Mouse (Mus musculus): Measurements from ENCODE around the gene Pde8a. TPM values are rescaled to one million over a fixed set of nuclear protein-coding genes. Genes with fewer than 3 reads are reported as not detected.

Pde8a gene
- polyA plus RNA-seq, 1 experiment, result 16.1 TPM

- H3K27ac ChIP-seq (ENCODE audit: insufficient read depth, low read length), result no peak overlapping the region
- TF ChIP-seq POLR2A (IDR thresholded peaks at IDR 0.05; ENCODE audit: extremely low read depth, insufficient read depth, low read length), result no peak
- H3K4me1 ChIP-seq (ENCODE audit: control insufficient read depth, insufficient read depth, low read length), result no peaks in the 10 kb centered on the region
- H3K4me3 ChIP-seq (ENCODE audit: insufficient read depth, low read length), result no peak overlapping the region
Measured at GRCm38 (mm10) chr7:81254579-81254978, 41.2 kb downstream of the Pde8a start.

GRCm38 (mm10) chr7:81255456-81255855 is 42.1 kb downstream of the Pde8a start:
- H3K27ac ChIP-seq (ENCODE audit: insufficient read depth, low read length), result no peak overlapping the region
- TF ChIP-seq POLR2A (IDR thresholded peaks at IDR 0.05; ENCODE audit: extremely low read depth, insufficient read depth, low read length), result no peak
- TF ChIP-seq CTCF (IDR thresholded peaks at IDR 0.05; ENCODE audit: extremely low read depth, insufficient read depth, low read length), result no peak
- no peak overlapping the region for H3K4me3 ChIP-seq (ENCODE audit: insufficient read depth, low read length)
- no peaks in the 10 kb centered on the region for H3K4me1 ChIP-seq (ENCODE audit: control insufficient read depth, insufficient read depth, low read length)

- no peak overlapping the region for H3K27ac ChIP-seq (ENCODE audit: insufficient read depth, low read length)
- no peaks in the 10 kb centered on the region for H3K4me1 ChIP-seq (ENCODE audit: control insufficient read depth, insufficient read depth, low read length)
- TF ChIP-seq POLR2A (IDR thresholded peaks at IDR 0.05; ENCODE audit: extremely low read depth, insufficient read depth, low read length) (no peak), CTCF (IDR thresholded peaks at IDR 0.05; ENCODE audit: extremely low read depth, insufficient read depth, low read length) (no peak)
- no peak overlapping the region for H3K4me3 ChIP-seq (ENCODE audit: insufficient read depth, low read length)
Measured at GRCm38 (mm10) chr7:81256773-81257172, 43.4 kb downstream of the Pde8a start.

- H3K4me1 ChIP-seq (ENCODE audit: control insufficient read depth, insufficient read depth, low read length), result no peaks in the 10 kb centered on the region
- no peak overlapping the region for H3K4me3 ChIP-seq (ENCODE audit: insufficient read depth, low read length)
- H3K27ac ChIP-seq (ENCODE audit: insufficient read depth, low read length), result no peak overlapping the region
- TF ChIP-seq CTCF (IDR thresholded peaks at IDR 0.05; ENCODE audit: extremely low read depth, insufficient read depth, low read length) (no peak), POLR2A (IDR thresholded peaks at IDR 0.05; ENCODE audit: extremely low read depth, insufficient read depth, low read length) (no peak)
Measured at GRCm38 (mm10) chr7:81261548-81261947, 48.2 kb downstream of the Pde8a start.

- TF ChIP-seq POLR2A (IDR thresholded peaks at IDR 0.05; ENCODE audit: extremely low read depth, insufficient read depth, low read length) (no peak), CTCF (IDR thresholded peaks at IDR 0.05; ENCODE audit: extremely low read depth, insufficient read depth, low read length) (no peak)
- Histone ChIP-seq H3K4me1 (ENCODE audit: control insufficient read depth, insufficient read depth, low read length) (no peaks in the 10 kb centered on the region), H3K27ac (ENCODE audit: insufficient read depth, low read length) (no peak overlapping the region), H3K4me3 (ENCODE audit: insufficient read depth, low read length) (no peak overlapping the region)
Measured at GRCm38 (mm10) chr7:81272908-81273307, 59.5 kb downstream of the Pde8a start.

GRCm38 (mm10) chr7:81278966-81279365 is 65.6 kb downstream of the Pde8a start:
- H3K4me1 ChIP-seq (ENCODE audit: control insufficient read depth, insufficient read depth, low read length), result no peaks in the 10 kb centered on the region
- TF ChIP-seq CTCF (IDR thresholded peaks at IDR 0.05; ENCODE audit: extremely low read depth, insufficient read depth, low read length) (no peak), POLR2A (IDR thresholded peaks at IDR 0.05; ENCODE audit: extremely low read depth, insufficient read depth, low read length) (no peak)
- no peak overlapping the region for H3K4me3 ChIP-seq (ENCODE audit: insufficient read depth, low read length)
- no peak overlapping the region for H3K27ac ChIP-seq (ENCODE audit: insufficient read depth, low read length)

- H3K4me1 ChIP-seq (ENCODE audit: control insufficient read depth, insufficient read depth, low read length), result no peaks in the 10 kb centered on the region
- no peak overlapping the region for H3K27ac ChIP-seq (ENCODE audit: insufficient read depth, low read length)
- no peak overlapping the region for H3K4me3 ChIP-seq (ENCODE audit: insufficient read depth, low read length)
- TF ChIP-seq POLR2A (IDR thresholded peaks at IDR 0.05; ENCODE audit: extremely low read depth, insufficient read depth, low read length) (no peak), CTCF (IDR thresholded peaks at IDR 0.05; ENCODE audit: extremely low read depth, insufficient read depth, low read length) (no peak)
Measured at GRCm38 (mm10) chr7:81281240-81281639, 67.8 kb downstream of the Pde8a start.

- Histone ChIP-seq H3K4me1 (ENCODE audit: control insufficient read depth, insufficient read depth, low read length) (no peaks in the 10 kb centered on the region), H3K4me3 (ENCODE audit: insufficient read depth, low read length) (no peak overlapping the region), H3K27ac (ENCODE audit: insufficient read depth, low read length) (no peak overlapping the region)
- TF ChIP-seq CTCF (IDR thresholded peaks at IDR 0.05; ENCODE audit: extremely low read depth, insufficient read depth, low read length) (no peak), POLR2A (IDR thresholded peaks at IDR 0.05; ENCODE audit: extremely low read depth, insufficient read depth, low read length) (no peak)
Measured at GRCm38 (mm10) chr7:81286456-81286855, 73.1 kb downstream of the Pde8a start.

GRCm38 (mm10) chr7:81286946-81287345 is 73.5 kb downstream of the Pde8a start:
- no peak overlapping the region for H3K4me3 ChIP-seq (ENCODE audit: insufficient read depth, low read length)
- no peak overlapping the region for H3K27ac ChIP-seq (ENCODE audit: insufficient read depth, low read length)
- no peaks in the 10 kb centered on the region for H3K4me1 ChIP-seq (ENCODE audit: control insufficient read depth, insufficient read depth, low read length)
- no peak for TF ChIP-seq CTCF (IDR thresholded peaks at IDR 0.05; ENCODE audit: extremely low read depth, insufficient read depth, low read length)
- TF ChIP-seq POLR2A (IDR thresholded peaks at IDR 0.05; ENCODE audit: extremely low read depth, insufficient read depth, low read length), result no peak

GRCm38 (mm10) chr7:81295169-81295568 is 81.8 kb downstream of the Pde8a start:
- H3K4me3 ChIP-seq (ENCODE audit: insufficient read depth, low read length), result no peak overlapping the region
- H3K4me1 ChIP-seq (ENCODE audit: control insufficient read depth, insufficient read depth, low read length), result peaks cover 3% of the 10 kb centered on the region; the same call in 1 of the 2 replicates
- H3K27ac ChIP-seq (ENCODE audit: insufficient read depth, low read length), result no peak overlapping the region
- TF ChIP-seq CTCF (IDR thresholded peaks at IDR 0.05; ENCODE audit: extremely low read depth, insufficient read depth, low read length), result no peak

GRCm38 (mm10) chr7:81298206-81298605 is 84.8 kb downstream of the Pde8a start:
- H3K4me1 ChIP-seq (ENCODE audit: control insufficient read depth, insufficient read depth, low read length), result peaks cover 3% of the 10 kb centered on the region; the same call in 1 of the 2 replicates
- TF ChIP-seq POLR2A (IDR thresholded peaks at IDR 0.05; ENCODE audit: extremely low read depth, insufficient read depth, low read length) (no peak), CTCF (IDR thresholded peaks at IDR 0.05; ENCODE audit: extremely low read depth, insufficient read depth, low read length) (no peak)
- no peak overlapping the region for H3K4me3 ChIP-seq (ENCODE audit: insufficient read depth, low read length)
- H3K27ac ChIP-seq (ENCODE audit: insufficient read depth, low read length), result no peak overlapping the region
